Mouse (Mus musculus) forebrain, embryonic 13.5 days (tissue): ENCODE results near the gene Ptgir. TPM values are rescaled to one million over a fixed set of nuclear protein-coding genes. Genes with fewer than 3 reads are reported as not detected.

Experiments
- ATAC-seq: fragments of 200-750 bp; cut with Nextera tagmentation; 2 replicates; pipeline ENCODE4 v1.8.0; 2017
- H3K27ac ChIP-seq: fragments of 300-500 bp; sonication (generic); 2 replicates; pipeline ENCODE4 v1.5.1; 2015; ENCODE audit warnings: inconsistent platforms, mild to moderate bottlenecking, moderate library complexity
- H3K27me3 ChIP-seq: fragments of 300-500 bp; sonication (generic); 2 replicates; pipeline ENCODE4 v1.6.1; 2015; ENCODE audit warnings: mild to moderate bottlenecking, inconsistent platforms
- H3K36me3 ChIP-seq: fragments of 300-500 bp; sonication (generic); 2 replicates; pipeline ENCODE4 v1.6.1; 2015; ENCODE audit warnings: mild to moderate bottlenecking, inconsistent platforms; ENCODE audit not compliant: poor library complexity, severe bottlenecking
- H3K4me1 ChIP-seq: fragments of 300-500 bp; sonication (generic); 2 replicates; pipeline ENCODE4 v1.6.1; 2015; ENCODE audit warnings: inconsistent platforms
- H3K4me2 ChIP-seq: fragments of 300-500 bp; sonication (generic); 2 replicates; pipeline ENCODE4 v1.6.1; 2015; ENCODE audit warnings: inconsistent platforms, mild to moderate bottlenecking, moderate library complexity
- H3K4me3 ChIP-seq: fragments of 300-500 bp; sonication (generic); 2 replicates; pipeline ENCODE4 v1.5.1; 2015; ENCODE audit warnings: mild to moderate bottlenecking, inconsistent platforms
- H3K9ac ChIP-seq: fragments of 300-500 bp; sonication (generic); 2 replicates; pipeline ENCODE4 v1.6.1; 2015; ENCODE audit warnings: mild to moderate bottlenecking, inconsistent platforms
- H3K9me3 ChIP-seq: fragments of 300-500 bp; sonication (generic); replicated peaks from 2 replicates; pipeline ENCODE4 v1.6.1; 2016; ENCODE audit warnings: inconsistent platforms
- WGBS: fragments of 180-500 bp; shearing (Covaris S2); methylation state at CpG from one replicate; pipeline ENCODE4 v1.1.7; 2015; 5-methylcytosine and 5-hydroxymethylcytosine counted together
- polyA plus RNA-seq: library from polyadenylated mRNA; unstranded; fragments of >200 nt; fragmentation: Nextera tagmentation; extraction: Ambion mirVana; gene quantifications from 2 replicates; pipeline ENCODE4 v1.2.1, GENCODE M21; 2015

The Ptgir gene
- polyA plus RNA-seq, 1 experiment from 2014 or later = 0.14 TPM

GRCm38 (mm10) chr7:16908859-16909258 is 2.6 kb downstream of the Ptgir start:
- Histone ChIP-seq H3K4me3 (no peak overlapping the region), H3K9ac (peak overlapping the region; percentile 10), H3K27me3 (no peaks in the 10 kb centered on the region), H3K36me3 (0 out of 2 replicates have a peak, but pooled peaks cover under 1% of the 10 kb centered on the region), H3K4me2 (no peak overlapping the region), H3K27ac (no peak overlapping the region), H3K4me1 (peaks cover 3% of the 10 kb centered on the region; the same call in 1 of the 2 replicates), H3K9me3 (no peaks in the 10 kb centered on the region)
- WGBS = 73% methylated on average over 11 of the region's 11 CpGs
- no peak for ATAC-seq

DNA sequence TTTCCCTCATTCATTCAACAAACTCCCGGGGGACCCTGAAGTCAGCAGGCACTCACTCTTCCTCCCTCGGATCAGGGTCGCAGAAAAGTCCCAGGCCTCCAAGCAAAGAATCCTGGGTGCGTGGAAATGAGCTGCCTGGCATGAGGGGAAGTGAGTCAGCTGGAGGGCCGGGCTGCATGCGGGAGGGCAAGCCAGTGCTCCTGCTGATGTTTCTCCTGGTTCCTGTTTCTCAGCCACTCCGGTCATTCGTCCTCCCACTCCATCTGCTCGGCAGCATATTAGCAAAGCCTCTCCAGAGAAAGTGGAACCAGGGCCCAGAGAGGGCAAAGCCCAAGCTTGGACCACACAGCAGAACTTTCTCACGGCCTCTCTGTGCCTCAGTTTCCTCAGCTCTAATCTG is 3.6 kb downstream of the Ptgir start:
- Histone ChIP-seq H3K27me3 (no peaks in the 10 kb centered on the region), H3K36me3 (peaks cover 11% of the 10 kb centered on the region), H3K9ac (no peak overlapping the region), H3K4me1 (peaks cover 3% of the 10 kb centered on the region; the same call in 1 of the 2 replicates), H3K4me2 (no peak overlapping the region), H3K9me3 (no peaks in the 10 kb centered on the region), H3K27ac (no peak overlapping the region), H3K4me3 (no peak overlapping the region)
- 66% methylated on average over 10 of the region's 10 CpGs for WGBS
- ATAC-seq = no peak

DNA sequence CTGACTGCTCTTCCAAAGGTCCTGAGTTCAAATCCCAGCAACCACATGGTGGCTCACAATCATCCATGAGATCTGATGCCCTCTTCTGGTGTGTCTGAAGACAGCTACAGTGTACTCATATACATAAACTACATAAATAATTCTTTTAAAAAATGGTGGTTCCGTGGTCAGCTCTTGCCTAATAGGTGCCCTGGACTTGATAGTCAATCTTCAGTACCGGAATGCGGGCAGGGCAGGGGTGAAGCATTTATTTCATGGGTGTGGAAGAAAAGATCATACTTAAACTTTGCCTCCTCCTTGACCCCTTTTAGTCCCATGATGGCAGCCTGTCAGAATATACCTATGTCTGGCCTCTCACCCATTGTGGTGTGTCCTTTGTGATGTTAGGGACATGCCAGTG is 5.6 kb downstream of the Ptgir start:
- no peak overlapping the region for H3K27ac ChIP-seq
- 95% methylated on average over 3 of the region's 3 CpGs for WGBS
- no peaks in the 10 kb centered on the region for H3K4me1 ChIP-seq
- no peak overlapping the region for H3K9ac ChIP-seq
- no peaks in the 10 kb centered on the region for H3K27me3 ChIP-seq
- peaks cover 31% of the 10 kb centered on the region for H3K36me3 ChIP-seq
- H3K4me3 ChIP-seq = no peak overlapping the region
- ATAC-seq = no peak
- H3K4me2 ChIP-seq = no peak overlapping the region
- H3K9me3 ChIP-seq = no peaks in the 10 kb centered on the region

DNA sequence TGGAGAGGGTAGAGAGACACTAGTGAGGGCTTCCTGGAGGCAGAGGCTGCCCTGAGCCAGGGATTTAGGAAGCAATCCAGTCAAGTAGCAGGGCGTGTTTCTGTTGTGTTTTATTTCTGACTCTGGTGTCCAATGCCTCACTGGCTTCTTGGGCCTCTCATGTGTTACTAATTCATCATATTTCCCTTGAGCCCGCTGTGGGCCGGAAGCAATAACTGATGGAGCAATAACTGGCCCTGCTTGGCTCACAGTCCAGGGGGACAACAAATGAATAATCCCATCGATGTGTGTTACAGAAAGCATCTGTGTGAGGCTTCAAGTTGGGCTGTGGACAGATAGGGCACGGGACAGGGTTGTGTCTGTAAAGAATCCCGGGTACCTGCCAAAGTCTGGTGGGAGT is 6.1 kb downstream of the Ptgir start:
- Histone ChIP-seq H3K9me3 (no peaks in the 10 kb centered on the region), H3K9ac (no peak overlapping the region), H3K27ac (no peak overlapping the region), H3K4me3 (no peak overlapping the region), H3K36me3 (peaks cover 35% of the 10 kb centered on the region), H3K4me1 (no peaks in the 10 kb centered on the region), H3K27me3 (no peaks in the 10 kb centered on the region), H3K4me2 (no peak overlapping the region)
- no peak for ATAC-seq
- 88% methylated on average over 6 of the region's 6 CpGs for WGBS

DNA sequence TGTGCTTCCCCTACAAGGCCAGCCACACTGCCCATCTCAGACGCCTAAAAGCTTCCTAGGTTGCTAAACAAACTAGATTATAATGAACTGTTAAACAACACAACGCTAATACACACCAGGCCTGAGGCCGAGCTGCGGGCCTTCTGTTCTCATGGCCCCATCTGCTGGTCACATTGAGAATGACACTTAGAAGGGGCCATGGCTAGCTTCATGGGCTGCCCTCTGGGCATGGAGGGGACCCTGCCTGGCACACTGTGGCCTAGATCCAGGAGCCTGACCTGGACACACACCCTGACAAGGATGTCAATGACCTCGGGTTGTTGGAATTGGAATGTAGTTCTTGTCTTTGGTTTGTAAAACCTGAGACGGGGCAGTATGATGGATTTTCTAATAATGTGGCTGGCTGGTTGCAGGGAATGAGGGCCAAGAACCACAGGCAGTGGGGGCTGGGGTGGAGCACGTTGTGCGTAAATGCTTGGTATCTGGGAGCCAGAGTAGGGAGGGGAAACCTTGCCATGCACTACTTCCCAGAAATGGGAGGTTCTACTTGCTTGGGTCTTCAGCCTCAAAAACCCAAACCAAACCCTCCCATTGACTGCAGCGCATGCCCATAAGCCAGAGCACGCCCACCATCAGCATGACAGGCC is 7.6 kb downstream of the Ptgir start:
- no peaks in the 10 kb centered on the region for H3K27me3 ChIP-seq
- no peak overlapping the region for H3K4me2 ChIP-seq
- ATAC-seq = peak; percentile 68
- H3K9ac ChIP-seq = no peak overlapping the region
- no peaks in the 10 kb centered on the region for H3K9me3 ChIP-seq
- H3K4me3 ChIP-seq = no peak overlapping the region
- H3K36me3 ChIP-seq = peaks cover 51% of the 10 kb centered on the region
- peaks cover 9% of the 10 kb centered on the region; the same call in 1 of the 2 replicates for H3K4me1 ChIP-seq
- 41% methylated on average over 10 of the region's 10 CpGs for WGBS
- no peak overlapping the region for H3K27ac ChIP-seq

DNA sequence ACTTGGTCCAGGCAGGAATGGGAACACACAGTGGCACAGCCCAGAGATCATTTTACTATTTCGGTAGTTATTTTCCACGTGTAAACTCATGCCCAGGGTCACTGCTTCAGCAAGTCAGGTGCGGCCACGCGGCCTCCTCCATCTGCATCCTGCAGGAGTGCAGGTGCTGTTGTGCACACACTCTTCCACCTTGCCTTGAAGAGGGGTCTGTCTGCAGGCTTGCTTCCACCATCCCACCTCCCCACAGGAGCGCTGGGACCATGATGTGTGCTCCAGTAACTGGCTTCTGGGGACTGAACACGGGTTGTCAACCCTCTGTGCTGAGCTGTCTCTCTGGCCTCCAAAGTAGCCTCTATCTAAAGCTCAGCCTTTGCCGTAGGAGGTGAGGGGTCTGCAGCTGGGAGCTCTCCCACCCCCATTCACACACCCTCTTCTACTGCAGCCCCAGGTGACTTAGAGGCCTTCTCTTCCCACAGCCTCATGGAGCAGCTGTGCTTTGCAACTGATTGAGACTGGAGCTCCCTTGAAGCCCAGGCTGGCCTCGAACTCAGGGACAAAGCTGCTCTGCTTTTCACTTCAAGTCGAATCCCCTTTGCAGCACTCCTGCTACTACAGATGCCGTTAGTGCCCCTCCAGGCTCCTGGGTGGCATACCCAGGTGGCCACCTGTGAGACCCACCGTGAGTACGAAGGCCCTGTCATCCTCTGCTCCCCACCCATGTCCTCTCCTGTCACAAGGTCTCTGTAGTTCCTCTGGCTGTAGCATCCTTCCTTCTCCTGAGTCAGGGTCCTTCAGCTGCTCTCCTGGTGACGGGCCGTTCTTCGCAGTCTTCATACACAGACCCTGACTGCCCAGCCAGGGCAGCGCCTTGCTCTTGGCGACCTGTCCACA is 8.4 kb downstream of the Ptgir start:
- 87% methylated on average over 18 of the region's 18 CpGs for WGBS
- peaks cover 59% of the 10 kb centered on the region for H3K36me3 ChIP-seq
- peaks cover 16% of the 10 kb centered on the region for H3K4me1 ChIP-seq
- no peak overlapping the region for H3K4me2 ChIP-seq
- no peak overlapping the region for H3K9ac ChIP-seq
- H3K9me3 ChIP-seq = no peaks in the 10 kb centered on the region
- peak; percentile 13; the same call in 1 of the 2 replicates for ATAC-seq
- no peaks in the 10 kb centered on the region for H3K27me3 ChIP-seq
- no peak overlapping the region for H3K27ac ChIP-seq
- H3K4me3 ChIP-seq = no peak overlapping the region

GRCm38 (mm10) chr7:16915461-16916340 is 9.4 kb downstream of the Ptgir start:
- peaks cover 59% of the 10 kb centered on the region for H3K36me3 ChIP-seq
- no peaks in the 10 kb centered on the region for H3K27me3 ChIP-seq
- no peak for ATAC-seq
- no peak overlapping the region for H3K9ac ChIP-seq
- 92% methylated on average over 32 of the region's 32 CpGs for WGBS
- H3K4me1 ChIP-seq = peaks cover 26% of the 10 kb centered on the region
- no peak overlapping the region for H3K4me2 ChIP-seq
- H3K27ac ChIP-seq = no peak overlapping the region
- no peaks in the 10 kb centered on the region for H3K9me3 ChIP-seq
- no peak overlapping the region for H3K4me3 ChIP-seq

DNA sequence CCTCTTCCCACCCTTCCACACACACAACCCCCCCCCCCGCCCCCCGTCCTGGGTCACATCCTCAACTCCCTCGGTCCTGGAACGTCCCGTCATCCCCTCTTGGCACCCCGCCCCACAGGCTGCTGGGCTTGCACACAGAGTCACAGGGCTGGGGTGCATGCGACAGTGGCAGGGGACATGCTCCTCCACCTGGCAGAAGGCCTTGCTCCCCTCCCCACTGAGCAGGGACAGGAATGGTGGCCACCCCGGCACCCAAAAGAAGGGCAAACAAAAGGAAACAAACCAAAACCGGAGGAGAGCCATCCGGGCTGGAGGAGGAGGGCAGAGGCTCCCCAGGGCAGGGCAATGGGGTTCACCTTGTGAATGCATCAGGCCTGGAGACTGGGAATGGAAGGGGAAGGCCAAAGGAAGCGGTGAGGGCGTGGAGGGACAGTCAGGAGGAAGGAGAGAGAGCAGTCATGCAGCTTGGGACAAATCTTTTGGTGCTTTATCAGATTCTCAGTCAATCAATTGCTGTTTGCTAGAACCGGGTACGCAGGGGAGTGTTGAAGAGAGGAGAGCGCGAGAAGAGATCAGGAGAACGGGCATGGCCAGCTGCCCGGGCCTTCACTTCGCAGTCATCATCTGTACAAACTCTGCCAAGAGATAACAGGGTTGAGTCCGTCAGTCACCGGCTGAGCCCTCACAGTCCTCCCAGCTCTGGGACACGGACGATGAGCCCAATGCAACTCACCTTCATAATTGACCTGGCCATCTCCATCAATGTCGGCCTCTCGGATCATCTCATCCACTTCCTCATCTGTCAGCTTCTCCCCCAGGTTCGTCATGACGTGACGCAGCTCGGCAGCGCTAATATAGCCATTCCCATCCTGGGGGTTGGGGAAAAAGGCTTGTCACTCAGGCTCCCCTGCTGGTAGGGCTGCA is 10.3 kb downstream of the Ptgir start:
- no peak overlapping the region for H3K4me3 ChIP-seq
- no peak overlapping the region for H3K9ac ChIP-seq
- H3K27ac ChIP-seq = no peak overlapping the region
- H3K36me3 ChIP-seq = peaks cover 64% of the 10 kb centered on the region
- no peak overlapping the region for H3K4me2 ChIP-seq
- H3K9me3 ChIP-seq = no peaks in the 10 kb centered on the region
- 87% methylated on average over 30 of the region's 30 CpGs for WGBS
- peaks cover 35% of the 10 kb centered on the region for H3K4me1 ChIP-seq
- ATAC-seq = no peak
- no peaks in the 10 kb centered on the region for H3K27me3 ChIP-seq

- Histone ChIP-seq H3K27ac (no peak overlapping the region), H3K4me3 (no peak overlapping the region), H3K27me3 (no peaks in the 10 kb centered on the region), H3K4me1 (peaks cover 43% of the 10 kb centered on the region), H3K36me3 (peaks cover 64% of the 10 kb centered on the region), H3K9ac (no peak overlapping the region), H3K9me3 (no peaks in the 10 kb centered on the region), H3K4me2 (no peak overlapping the region)
- ATAC-seq = no peak
- 88% methylated on average over 11 of the region's 11 CpGs for WGBS
These were observed 11.2 kb downstream of the Ptgir start for GRCm38 (mm10) chr7:16917447-16917846.

GRCm38 (mm10) chr7:16918014-16918413 is 11.7 kb downstream of the Ptgir start:
- 83% methylated on average over 9 of the region's 9 CpGs for WGBS
- no peak overlapping the region for H3K4me3 ChIP-seq
- H3K9ac ChIP-seq = no peak overlapping the region
- no peaks in the 10 kb centered on the region for H3K27me3 ChIP-seq
- H3K27ac ChIP-seq = no peak overlapping the region
- peaks cover 49% of the 10 kb centered on the region for H3K4me1 ChIP-seq
- H3K9me3 ChIP-seq = no peaks in the 10 kb centered on the region
- ATAC-seq = no peak
- H3K36me3 ChIP-seq = peaks cover 64% of the 10 kb centered on the region
- H3K4me2 ChIP-seq = no peak overlapping the region

DNA sequence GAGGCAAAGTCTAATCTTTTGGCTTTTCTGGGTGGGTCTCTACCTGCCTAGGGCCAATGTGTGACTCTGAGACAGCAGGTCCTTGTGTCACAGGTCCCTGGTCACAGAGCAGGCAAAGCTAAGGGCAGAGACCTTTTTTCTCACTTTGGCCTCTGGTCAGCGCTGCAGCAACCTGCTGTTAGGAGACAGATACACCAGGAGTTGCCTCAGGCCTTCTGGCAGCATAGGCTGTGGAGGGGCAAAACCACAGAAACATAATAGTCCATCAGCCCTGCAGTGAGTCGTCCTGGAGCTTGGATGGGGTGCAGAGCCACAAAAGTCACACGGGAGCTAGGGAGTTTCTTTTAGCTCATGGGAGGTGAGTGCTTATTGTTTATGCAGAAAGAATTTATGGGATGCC is 12.4 kb downstream of the Ptgir start:
- H3K27ac ChIP-seq = no peak overlapping the region
- 80% methylated on average over 3 of the region's 3 CpGs for WGBS
- H3K36me3 ChIP-seq = peaks cover 64% of the 10 kb centered on the region
- ATAC-seq = no peak
- H3K9ac ChIP-seq = 0 out of 2 replicates have a peak overlapping the region, but pooled peaks have one; percentile 21
- no peaks in the 10 kb centered on the region for H3K9me3 ChIP-seq
- H3K27me3 ChIP-seq = no peaks in the 10 kb centered on the region
- H3K4me3 ChIP-seq = no peak overlapping the region
- peaks cover 50% of the 10 kb centered on the region for H3K4me1 ChIP-seq
- no peak overlapping the region for H3K4me2 ChIP-seq
